Mouse (Mus musculus) CH12.LX (cell line): ENCODE measurements around the gene Pawr. TPM values are rescaled to one million over a fixed set of nuclear protein-coding genes. Genes with fewer than 3 reads are reported as not detected.

Experiments used
- DNase-seq: peaks from one replicate; pipeline ENCODE4 v3.0.0-alpha.2; 2013; ENCODE audit errors: extremely low read depth
- H3K27ac ChIP-seq: 2 replicates; pipeline ENCODE4 v1.5.1; 2012; ENCODE audit warnings: low read depth, mild to moderate bottlenecking, control low read depth, moderate library complexity; ENCODE audit not compliant: insufficient read depth
- H3K27me3 ChIP-seq: replicated peaks from 2 replicates; pipeline ENCODE3; 2012; ENCODE audit warnings: inconsistent platforms
- H3K36me3 ChIP-seq, 2 experiments: replicated peaks in 1 of 2; 2 replicates each; pipeline versions ENCODE3 to v1.6.1; 2012; ENCODE audit warnings: inconsistent platforms in 1 of 2, low read length in 1 of 2, mild to moderate bottlenecking in 1 of 2, mixed read lengths in 1 of 2, moderate library complexity in 1 of 2; ENCODE audit not compliant: control insufficient read depth in 1 of 2, insufficient read depth in 1 of 2
- H3K4me1 ChIP-seq, 2 experiments: 2 replicates each; pipeline ENCODE4 v1.6.1; 2012; ENCODE audit warnings: inconsistent platforms in 1 of 2, moderate library complexity in 1 of 2; ENCODE audit not compliant: insufficient read depth in 2 of 2, control insufficient read depth in 1 of 2
- H3K4me2 ChIP-seq: 2 replicates; pipeline ENCODE4 v1.6.1; 2012; ENCODE audit warnings: low read depth, mild to moderate bottlenecking, control low read depth; ENCODE audit not compliant: poor library complexity, insufficient read depth, severe bottlenecking
- H3K4me3 ChIP-seq, 3 experiments: fragments of 150-350 bp in 1 of 3; sonication (generic) in 1 of 3; replicated peaks in 1 of 3; 2 replicates each; pipeline versions ENCODE3 to v1.5.1; 2011 to 2012; ENCODE audit warnings: low read depth in 2 of 3, low read length in 2 of 3, mild to moderate bottlenecking in 2 of 3, moderate library complexity in 2 of 3, control low read depth in 1 of 3, improper control_type of control experiment in 1 of 3, inconsistent platforms in 1 of 3, mixed read lengths in 1 of 3; ENCODE audit not compliant: poor library complexity in 1 of 3
- H3K79me2 ChIP-seq: replicated peaks from 2 replicates; pipeline ENCODE4 v1.6.1; 2012; ENCODE audit warnings: mild to moderate bottlenecking, moderate library complexity; ENCODE audit not compliant: control insufficient read depth, poor library complexity, insufficient read depth, severe bottlenecking; ENCODE audit errors: extremely low read depth
- H3K9ac ChIP-seq: 2 replicates; pipeline ENCODE4 v1.6.1; 2012; ENCODE audit warnings: low read depth, mild to moderate bottlenecking, control low read depth, moderate library complexity; ENCODE audit not compliant: insufficient read depth
- H3K9me3 ChIP-seq: replicated peaks from 2 replicates; pipeline ENCODE3; 2012; ENCODE audit warnings: low read length, inconsistent platforms, mixed read lengths
- CHD1 ChIP-seq: IDR thresholded peaks from 2 replicates; pipeline ENCODE4 v1.6.1; 2012; ENCODE audit warnings: low read depth, low read length, improper control_type of control experiment, inconsistent platforms
- CTCF ChIP-seq, 2 experiments: IDR thresholded peaks in 1 of 2; conservative IDR thresholded peaks in 1 of 2; 2 replicates each; pipeline ENCODE4 v1.5.1; 2011 to 2012; ENCODE audit warnings: low read depth in 2 of 2, low read length in 2 of 2, improper control_type of control experiment in 1 of 2, inconsistent platforms in 1 of 2, mild to moderate bottlenecking in 1 of 2, moderate library complexity in 1 of 2
- E2F4 ChIP-seq: IDR thresholded peaks from 2 replicates; pipeline ENCODE4 v1.6.1; 2011; ENCODE audit warnings: low read depth, low read length, improper control_type of control experiment; ENCODE audit not compliant: insufficient replicate concordance
- ELF1 ChIP-seq: IDR thresholded peaks from 2 replicates; pipeline ENCODE4 v1.6.1; 2014; ENCODE audit warnings: low read depth, mild to moderate bottlenecking, inconsistent platforms, low read length, improper control_type of control experiment
- EP300 ChIP-seq: IDR thresholded peaks from 2 replicates; pipeline ENCODE4 v1.6.1; 2011; ENCODE audit warnings: low read length, improper control_type of control experiment
- ETS1 ChIP-seq: conservative IDR thresholded peaks from 2 replicates; pipeline ENCODE4 v1.6.1; 2012; ENCODE audit warnings: low read depth, mild to moderate bottlenecking, inconsistent platforms, low read length, improper control_type of control experiment, moderate library complexity
- HCFC1 ChIP-seq: IDR thresholded peaks from 2 replicates; pipeline ENCODE4 v1.6.1; 2012; ENCODE audit warnings: low read depth, mild to moderate bottlenecking, inconsistent platforms, low read length, improper control_type of control experiment
- JUN ChIP-seq: IDR thresholded peaks from 2 replicates; pipeline ENCODE4 v1.6.1; 2011; ENCODE audit warnings: low read depth, mild to moderate bottlenecking, low read length, improper control_type of control experiment, moderate library complexity; ENCODE audit not compliant: insufficient read depth
- JUND ChIP-seq: conservative IDR thresholded peaks from 2 replicates; pipeline ENCODE4 v1.6.1; 2011; ENCODE audit warnings: low read depth, low read length, improper control_type of control experiment
- KAT2A ChIP-seq: IDR thresholded peaks from 2 replicates; pipeline ENCODE4 v1.6.1; 2012; ENCODE audit warnings: low read length, improper control_type of control experiment, inconsistent platforms; ENCODE audit not compliant: insufficient replicate concordance
- MAFK ChIP-seq: IDR thresholded peaks from 2 replicates; pipeline ENCODE4 v1.6.1; 2011; ENCODE audit warnings: low read length, improper control_type of control experiment; ENCODE audit not compliant: insufficient replicate concordance
- MAX ChIP-seq: IDR thresholded peaks from 2 replicates; pipeline ENCODE4 v1.6.1; 2011; ENCODE audit warnings: low read length, improper control_type of control experiment
- MAZ ChIP-seq: IDR thresholded peaks from 2 replicates; pipeline ENCODE4 v1.6.1; 2012; ENCODE audit warnings: low read depth, mild to moderate bottlenecking, inconsistent platforms, low read length, improper control_type of control experiment, moderate library complexity
- MEF2A ChIP-seq: IDR thresholded peaks from 2 replicates; pipeline ENCODE4 v1.6.1; 2014; ENCODE audit warnings: low read depth, mild to moderate bottlenecking, inconsistent platforms, low read length, improper control_type of control experiment, borderline replicate concordance
- MXI1 ChIP-seq: IDR thresholded peaks from 2 replicates; pipeline ENCODE4 v1.6.1; 2011; ENCODE audit warnings: mild to moderate bottlenecking, low read depth, low read length, improper control_type of control experiment
- MYC ChIP-seq: IDR thresholded peaks from 2 replicates; pipeline ENCODE4 v1.6.1; 2011; ENCODE audit warnings: low read depth, mild to moderate bottlenecking, improper control_type of control experiment, low read length
- NRF1 ChIP-seq: IDR thresholded peaks from 2 replicates; pipeline ENCODE4 v1.6.1; 2014; ENCODE audit warnings: low read depth, mild to moderate bottlenecking, inconsistent platforms, low read length, improper control_type of control experiment, moderate library complexity
- PAX5 ChIP-seq: IDR thresholded peaks from 2 replicates; pipeline ENCODE4 v1.6.1; 2012; ENCODE audit warnings: low read length, inconsistent platforms, mixed read lengths
- POLR2A ChIP-seq: IDR thresholded peaks from 2 replicates; pipeline ENCODE4 v1.6.1; 2011; ENCODE audit warnings: low read depth, mild to moderate bottlenecking, improper control_type of control experiment, low read length
- RAD21 ChIP-seq: IDR thresholded peaks from 2 replicates; pipeline ENCODE4 v1.6.1; 2011; ENCODE audit warnings: low read depth, mild to moderate bottlenecking, low read length, improper control_type of control experiment, moderate library complexity
- SIN3A ChIP-seq: IDR thresholded peaks from 2 replicates; pipeline ENCODE4 v1.6.1; 2012; ENCODE audit warnings: low read length, improper control_type of control experiment, inconsistent platforms
- SMC3 ChIP-seq: IDR thresholded peaks from 2 replicates; pipeline ENCODE4 v1.6.1; 2011; ENCODE audit warnings: low read depth, low read length, improper control_type of control experiment
- TBP ChIP-seq: conservative IDR thresholded peaks from 2 replicates; pipeline ENCODE4 v1.6.1; 2011; ENCODE audit warnings: low read depth, low read length, improper control_type of control experiment
- TCF12 ChIP-seq: IDR thresholded peaks from 2 replicates; pipeline ENCODE4 v1.6.1; 2014; ENCODE audit warnings: low read depth, mild to moderate bottlenecking, inconsistent platforms, low read length, improper control_type of control experiment
- UBTF ChIP-seq: IDR thresholded peaks from 2 replicates; pipeline ENCODE4 v1.6.1; 2012; ENCODE audit warnings: low read depth, mild to moderate bottlenecking, inconsistent platforms, low read length, improper control_type of control experiment, moderate library complexity
- USF1 ChIP-seq: IDR thresholded peaks from 2 replicates; pipeline ENCODE4 v1.6.1; 2014; ENCODE audit warnings: low read depth, mild to moderate bottlenecking, inconsistent platforms, low read length, improper control_type of control experiment
- ZC3H11A ChIP-seq: IDR thresholded peaks from 2 replicates; pipeline ENCODE4 v1.6.1; 2012; ENCODE audit warnings: low read depth, mild to moderate bottlenecking, inconsistent platforms, low read length, improper control_type of control experiment
- ZMIZ1 ChIP-seq: IDR thresholded peaks from 2 replicates; pipeline ENCODE4 v1.6.1; 2012; ENCODE audit warnings: low read depth, mild to moderate bottlenecking, inconsistent platforms, low read length, improper control_type of control experiment
- ZNF384 ChIP-seq: IDR thresholded peaks from 2 replicates; pipeline ENCODE4 v1.6.1; 2012; ENCODE audit warnings: low read depth, low read length, improper control_type of control experiment, inconsistent platforms
- dilution Hi-C: fragments of 300-500 bp; cut with MboI; formaldehyde crosslinking; loops from 2 replicates; pipeline ENCODE4 v1.14.3; 2020; ENCODE audit warnings: low sequenced_read_pairs; ENCODE audit not compliant: extremely low pct_unique_long_range_greater_than_20kb, extremely low pct_ligation_motif_present
- in situ Hi-C: fragments of 300-500 bp; cut with MboI; formaldehyde crosslinking; loops from 3 replicates; pipeline ENCODE4 v1.14.3; 2019; ENCODE audit warnings: low sequenced_read_pairs, low pct_ligation_motif_present, low pct_unique_long_range_greater_than_20kb, mixed read lengths
- polyA plus RNA-seq: library from polyadenylated mRNA; unstranded; fragments of >175 nt; gene quantifications from 2 replicates; pipeline ENCODE4 v1.2.1, GENCODE M21; 2012; ENCODE audit warnings: low read depth; ENCODE audit not compliant: insufficient read length
- total RNA-seq, 2 experiments: library from RNA; depleted of rRNA; stranded (reverse); fragments of 300-350 nt in 1 of 2; fragments of >200 nt in 1 of 2; gene quantifications; 2 replicates each; pipeline ENCODE4 v1.2.3; 2012 to 2014

Pawr gene
- total and polyA plus RNA-seq, 3 experiments, result not detected

DNA sequence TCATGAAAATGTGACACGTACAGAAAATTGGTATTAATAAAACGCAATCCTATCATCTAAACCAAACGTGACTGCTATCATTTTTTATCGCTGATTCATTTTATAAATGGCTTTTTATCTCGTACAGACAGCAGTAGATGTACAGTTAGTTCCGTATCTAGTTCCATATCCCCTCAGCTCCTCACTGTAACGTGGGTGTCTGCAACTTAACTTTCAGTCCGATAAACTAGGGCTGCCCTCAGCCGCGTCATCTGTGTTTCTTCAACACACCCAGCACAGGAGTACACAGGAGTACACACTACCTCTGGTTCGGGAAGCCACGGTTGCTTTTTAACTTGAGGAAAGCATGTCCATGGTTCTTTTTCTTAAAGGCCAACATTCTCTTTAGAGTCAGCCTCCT, 63.3 kb downstream of the Pawr start:
- in situ Hi-C loops, result no loop called here
- no peaks in the 10 kb centered on the region for H3K27me3 ChIP-seq
- no peaks in the 10 kb centered on the region for H3K36me3 ChIP-seq
- no peaks in the 10 kb centered on the region for H3K79me2 ChIP-seq
- TF ChIP-seq NRF1, result no peak
- TF ChIP-seq UBTF, result no peak
- no peak for TF ChIP-seq ZNF384
- TF ChIP-seq MAZ, result no peak
- no peak for TF ChIP-seq PAX5
- TF ChIP-seq MYC, result no peak
- no peak for TF ChIP-seq ETS1
- TF ChIP-seq MEF2A, result no peak
- TF ChIP-seq KAT2A, result no peak
- TF ChIP-seq SMC3, result no peak
- no peak for TF ChIP-seq ZMIZ1
- TF ChIP-seq MAFK, result no peak
- TF ChIP-seq TCF12, result no peak
- TF ChIP-seq CHD1, result no peak
- no peak for TF ChIP-seq ZC3H11A
- TF ChIP-seq USF1, result no peak
- H3K4me2 ChIP-seq, result no peak overlapping the region
- H3K4me3 ChIP-seq, result no peak overlapping the region
- H3K27ac ChIP-seq, result no peak overlapping the region
- H3K9ac ChIP-seq, result no peak overlapping the region
- H3K9me3 ChIP-seq, result no peaks in the 10 kb centered on the region
- no peaks in the 10 kb centered on the region for H3K4me1 ChIP-seq
- no peak for DNase-seq
- dilution Hi-C loops, result no loop called here

GRCm38 (mm10) chr10:108395647-108396046, 63.7 kb downstream of the Pawr start:
- Histone ChIP-seq H3K4me2 (no peak overlapping the region), H3K36me3 (no peaks in the 10 kb centered on the region), H3K9me3 (no peaks in the 10 kb centered on the region), H3K27me3 (no peaks in the 10 kb centered on the region)
- in situ Hi-C loops (no loop called here), dilution Hi-C loops (no loop called here)
- TF ChIP-seq HCFC1 (no peak), JUN (no peak), E2F4 (no peak), PAX5 (no peak), CTCF (conservative IDR thresholded peaks at IDR 0.05 in 1 of 2, IDR thresholded peaks at IDR 0.05 in 1 of 2; ENCODE audit: low read depth in 2 of 2, low read length in 2 of 2) (no peak), SIN3A (no peak), TBP (no peak), SMC3 (no peak), MXI1 (no peak), POLR2A (no peak), RAD21 (no peak), MYC (no peak), ELF1 (no peak), MAFK (no peak), JUND (no peak), EP300 (no peak), ZC3H11A (no peak), MAX (no peak)
- TF ChIP-seq, all 38 proteins: peak for 0
- Histone ChIP-seq H3K27ac (no peak overlapping the region), H3K79me2 (no peaks in the 10 kb centered on the region), H3K9ac (no peak overlapping the region), H3K4me3 (no peak overlapping the region), H3K4me1 (no peaks in the 10 kb centered on the region)
- DNase-seq, result no peak
